Mouse (Mus musculus): ENCODE measurements around the gene 4921536K21Rik.

- TF ChIP-seq CTCF (IDR thresholded peaks at IDR 0.05; ENCODE audit: insufficient read depth, low read depth, low read length), result no peak
- TF ChIP-seq POLR2A (IDR thresholded peaks at IDR 0.05; ENCODE audit: insufficient read depth, low read depth, low read length), result no peak
These were observed 36.8 kb upstream of the 4921536K21Rik start, which contains the start of gene Tcn2 for GRCm38 (mm10) chr11:3931511-3932211.

All from olfactory bulb, adult 2 months (tissue).